Mouse (Mus musculus): ENCODE data around the gene Ms4a4b. TPM values are rescaled to one million over a fixed set of nuclear protein-coding genes. Genes with fewer than 3 reads are reported as not detected.

Ms4a4b gene
- polyA plus RNA-seq, 1 experiment from 2014 or later, result 3.0 TPM

- 86% methylated on average over 1 of the region's 1 CpGs for WGBS (ENCODE audit: missing documents)
- no peak overlapping the region for H3K4me3 ChIP-seq (ENCODE audit: inconsistent target)
- no peak overlapping the region for H3K27ac ChIP-seq
- H3K36me3 ChIP-seq (ENCODE audit: inconsistent target), result no peaks in the 10 kb centered on the region
- no peaks in the 10 kb centered on the region for H3K79me2 ChIP-seq (ENCODE audit: inconsistent target)
These were observed 57.4 kb downstream of the Ms4a4b start for GRCm38 (mm10) chr19:11500796-11501195.

DNA sequence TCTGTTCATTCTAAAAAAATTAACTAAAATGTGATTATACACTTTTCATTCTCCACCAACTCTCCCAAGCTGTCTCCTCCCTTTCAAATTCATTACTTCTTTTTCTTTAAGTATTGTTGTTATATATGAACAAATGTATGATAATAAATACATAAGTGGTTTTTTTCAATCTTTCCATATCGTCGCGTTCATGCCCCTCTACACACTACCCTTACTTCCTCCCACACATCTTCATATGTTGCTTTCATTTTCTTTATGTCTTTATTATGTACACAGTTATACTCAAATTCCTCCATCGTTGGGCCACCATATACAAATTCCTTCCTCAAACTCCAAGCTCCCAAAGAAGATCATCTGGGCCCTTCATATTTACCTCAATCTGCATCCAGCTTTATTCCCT, 58.0 kb downstream of the Ms4a4b start:
- H3K4me3 ChIP-seq (ENCODE audit: inconsistent target), result no peak overlapping the region
- WGBS (ENCODE audit: missing documents), result 71% methylated on average over 4 of the region's 4 CpGs
- no peaks in the 10 kb centered on the region for H3K36me3 ChIP-seq (ENCODE audit: inconsistent target)
- H3K79me2 ChIP-seq (ENCODE audit: inconsistent target), result no peaks in the 10 kb centered on the region
- no peak overlapping the region for H3K27ac ChIP-seq

GRCm38 (mm10) chr19:11504857-11505256, 61.5 kb downstream of the Ms4a4b start:
- Histone ChIP-seq H3K36me3 (ENCODE audit: inconsistent target) (peaks cover 7% of the 10 kb centered on the region; the same call in 1 of the 2 replicates), H3K27ac (no peak overlapping the region), H3K4me3 (ENCODE audit: inconsistent target) (no peak overlapping the region), H3K79me2 (ENCODE audit: inconsistent target) (no peaks in the 10 kb centered on the region)
- 90% methylated on average over 1 of the region's 1 CpGs for WGBS (ENCODE audit: missing documents)

DNA sequence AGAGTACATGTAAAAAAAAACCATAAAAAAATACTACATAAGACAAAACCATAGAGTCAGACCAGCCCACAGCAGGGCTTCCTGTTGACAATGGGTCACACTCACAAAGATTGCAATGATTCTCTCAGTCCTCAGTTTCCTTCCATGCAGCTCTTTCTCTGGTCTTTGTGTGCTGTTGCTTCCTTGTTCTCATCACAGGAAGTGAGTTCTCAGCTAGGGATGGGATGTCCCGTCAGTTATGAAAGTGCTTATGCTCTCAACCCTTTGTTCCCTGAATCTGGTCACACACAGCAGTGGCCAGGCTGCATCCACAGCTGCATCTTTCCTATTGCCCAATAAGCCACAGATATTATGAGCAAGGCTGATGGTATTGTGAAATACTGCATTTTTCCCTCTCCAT, 70.1 kb downstream of the Ms4a4b start:
- no peak overlapping the region; the same call in 1 of the 2 replicates for H3K4me3 ChIP-seq (ENCODE audit: inconsistent target)
- H3K27ac ChIP-seq, result peak overlapping the region; percentile 90
- H3K36me3 ChIP-seq (ENCODE audit: inconsistent target), result no peaks in the 10 kb centered on the region
- 0% methylated on average over 1 of the region's 1 CpGs for WGBS (ENCODE audit: missing documents)
- H3K79me2 ChIP-seq (ENCODE audit: inconsistent target), result peaks cover 24% of the 10 kb centered on the region; the same call in 1 of the 2 replicates

DNA sequence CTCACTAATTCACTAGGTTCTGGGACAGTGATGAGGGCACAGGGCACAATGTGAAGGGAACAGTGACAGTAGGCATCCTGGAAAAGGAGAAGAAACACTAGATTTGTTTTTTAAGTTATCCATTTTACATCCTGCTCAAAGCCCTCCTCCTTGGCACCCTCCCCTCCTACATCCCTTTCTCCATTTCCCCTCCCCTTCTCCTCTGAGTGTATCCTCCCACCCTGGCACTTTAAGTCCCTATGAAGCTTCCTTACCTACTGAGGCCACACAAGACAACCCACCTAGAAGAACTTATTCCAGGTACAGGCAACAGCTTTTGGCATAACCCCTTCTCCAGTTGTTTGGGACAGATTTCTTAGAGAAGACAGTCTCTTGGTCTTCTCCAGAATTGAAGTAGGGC, 72.9 kb downstream of the Ms4a4b start, which contains the start of gene Ms4a6b:
Gene Ms4a6b (plus strand): TSS at position 267 of the 400 bp plus-strand sequence.
- Histone ChIP-seq H3K4me3 (ENCODE audit: inconsistent target) (no peak within 1 kb of the TSS), H3K27ac (peak within 1 kb of the TSS; percentile 92), H3K36me3 (ENCODE audit: inconsistent target) (peaks cover 7% of the 10 kb centered on the region; the same call in 1 of the 2 replicates), H3K79me2 (ENCODE audit: inconsistent target) (peaks cover 46% of the 10 kb centered on the region)

Other genes with a start within 250 kb of the Ms4a4b start
- gene Ms4a13, start 246.8 kb upstream of the Ms4a4b start, polyA plus RNA-seq (2018), result not detected in 3 replicates
- not detected in 3 replicates for gene Ms4a12, start 211.1 kb upstream of the Ms4a4b start, polyA plus RNA-seq (2018)
- gene Ms4a1, start 177.3 kb upstream of the Ms4a4b start, polyA plus RNA-seq (2018), result 0.07 to 0.09 TPM in 2 of 3 replicates, not detected in the other
- gene Ms4a5, start 159.7 kb upstream of the Ms4a4b start, polyA plus RNA-seq (2018), result not detected in 3 replicates
- 36.7 to 102 TPM (median 69.8 TPM) in 3 replicates for gene Ms4a14, start 129.1 kb upstream of the Ms4a4b start, polyA plus RNA-seq (2018)
- 1,229 to 1,780 TPM (median 1,290 TPM) in 3 replicates for gene Ms4a7, start 107.4 kb upstream of the Ms4a4b start, polyA plus RNA-seq (2018)
- gene Ms4a4a, start 68.0 kb upstream of the Ms4a4b start, polyA plus RNA-seq (2018), result 260 to 797 TPM (median 552 TPM) in 3 replicates
- gene Ms4a4c, start 38.8 kb upstream of the Ms4a4b start, polyA plus RNA-seq (2018), result 43.4 to 183 TPM (median 71.1 TPM) in 3 replicates
- gene Ms4a6c, start 25.8 kb downstream of the Ms4a4b start, polyA plus RNA-seq (2018), result 546 to 786 TPM (median 561 TPM) in 3 replicates
- 0.80 to 5.0 TPM (median 2.0 TPM) in 3 replicates for gene Gm8369, start 42.4 kb downstream of the Ms4a4b start, polyA plus RNA-seq (2018)
- gene Ms4a6b, start 73.0 kb downstream of the Ms4a4b start, polyA plus RNA-seq (2018), result 182 to 404 TPM (median 188 TPM) in 3 replicates
- not detected in 3 replicates for gene Ms4a4d, start 93.2 kb downstream of the Ms4a4b start, polyA plus RNA-seq (2018)
- 381 to 505 TPM (median 445 TPM) in 3 replicates for gene Ms4a6d, start 161.3 kb downstream of the Ms4a4b start, polyA plus RNA-seq (2018)
- 0.27 TPM in 1 of 3 replicates, not detected in the others for gene Ms4a2, start 180.2 kb downstream of the Ms4a4b start, polyA plus RNA-seq (2018)
- 0.79 TPM in 1 of 3 replicates, not detected in the others for gene Ms4a3, start 197.3 kb downstream of the Ms4a4b start, polyA plus RNA-seq (2018)
- gene Oosp2, start 217.0 kb downstream of the Ms4a4b start, polyA plus RNA-seq (2018), result not detected in 3 replicates
- gene Oosp1, start 247.6 kb downstream of the Ms4a4b start, polyA plus RNA-seq (2018), result not detected in 3 replicates

All from macrophage (primary cell).